Mouse (Mus musculus) heart, postnatal 0 days (tissue): ENCODE measurements around the gene Smpx. TPM values are rescaled to one million over a fixed set of nuclear protein-coding genes. Genes with fewer than 3 reads are reported as not detected.

Experiments used
- ATAC-seq: fragments of 200-750 bp; cut with Nextera tagmentation; 2 replicates; pipeline ENCODE4 v1.8.0; 2017; ENCODE audit warnings: low read depth, moderate number of reproducible peaks, moderate library complexity; ENCODE audit not compliant: insufficient read depth
- DNase-seq: peaks from one replicate; pipeline ENCODE4 v3.0.0-alpha.2; 2016; ENCODE audit warnings: low spot score
- H3K27ac ChIP-seq: fragments of 300-500 bp; sonication (generic); 2 replicates; pipeline ENCODE4 v1.5.1; 2014; ENCODE audit warnings: low read depth, mild to moderate bottlenecking
- H3K27me3 ChIP-seq: fragments of 300-500 bp; sonication (generic); 2 replicates; pipeline ENCODE4 v1.6.1; 2014; ENCODE audit warnings: low read length, mixed read lengths; ENCODE audit not compliant: control insufficient read depth, insufficient read depth
- H3K36me3 ChIP-seq: fragments of 300-500 bp; sonication (generic); replicated peaks from 2 replicates; pipeline ENCODE4 v1.6.1; 2014; ENCODE audit warnings: low read length, mixed read lengths; ENCODE audit not compliant: control insufficient read depth, insufficient read depth
- H3K4me1 ChIP-seq: fragments of 300-500 bp; sonication (generic); 2 replicates; pipeline ENCODE4 v1.6.1; 2014; ENCODE audit warnings: antibody characterized with exemption; ENCODE audit not compliant: control insufficient read depth, insufficient read depth
- H3K4me2 ChIP-seq: fragments of 300-500 bp; sonication (generic); 2 replicates; pipeline ENCODE4 v1.6.1; 2014; ENCODE audit warnings: low read depth, mild to moderate bottlenecking, low read length, moderate library complexity
- H3K4me3 ChIP-seq: fragments of 300-500 bp; sonication (generic); 2 replicates; pipeline ENCODE4 v1.5.1; 2014; ENCODE audit warnings: low read depth, low read length
- H3K9ac ChIP-seq: fragments of 300-500 bp; sonication (generic); replicated peaks from 2 replicates; pipeline ENCODE4 v1.6.1; 2014; ENCODE audit warnings: low read depth, low read length, mixed read lengths
- H3K9me3 ChIP-seq: fragments of 300-500 bp; sonication (generic); replicated peaks from 2 replicates; pipeline ENCODE4 v1.6.1; 2016; ENCODE audit warnings: low read length; ENCODE audit not compliant: control insufficient read depth
- CTCF ChIP-seq: IDR thresholded peaks from 2 replicates; pipeline ENCODE4 v1.5.1; 2016; ENCODE audit warnings: antibody characterized with exemption, control low read depth, low read depth
- EP300 ChIP-seq: IDR thresholded peaks from 2 replicates; pipeline ENCODE4 v1.6.1; 2016; ENCODE audit warnings: antibody characterized with exemption, low read depth
- WGBS: fragments of 180-500 bp; shearing (Covaris S2); extraction: QIAGEN DNeasy Blood & Tissue Kit; methylation state at CpG from one replicate; pipeline ENCODE4 v1.1.7; 2014; 5-methylcytosine and 5-hydroxymethylcytosine counted together
- polyA plus RNA-seq: library from polyadenylated mRNA; unstranded; fragments of >200 nt; fragmentation: Nextera tagmentation; extraction: Ambion mirVana; gene quantifications from 2 replicates; pipeline ENCODE4 v1.2.1, GENCODE M21; 2015
- total RNA-seq: library from RNA; depleted of rRNA; stranded (reverse); fragments of >200 nt; gene quantifications from 2 replicates; pipeline ENCODE4 v1.2.3, GENCODE M21; 2014; ENCODE audit warnings: low replicate concordance; rRNA removed

The Smpx gene
- total and polyA plus RNA-seq, 2 experiments from 2014 or later: 579 to 1,168 TPM

DNA sequence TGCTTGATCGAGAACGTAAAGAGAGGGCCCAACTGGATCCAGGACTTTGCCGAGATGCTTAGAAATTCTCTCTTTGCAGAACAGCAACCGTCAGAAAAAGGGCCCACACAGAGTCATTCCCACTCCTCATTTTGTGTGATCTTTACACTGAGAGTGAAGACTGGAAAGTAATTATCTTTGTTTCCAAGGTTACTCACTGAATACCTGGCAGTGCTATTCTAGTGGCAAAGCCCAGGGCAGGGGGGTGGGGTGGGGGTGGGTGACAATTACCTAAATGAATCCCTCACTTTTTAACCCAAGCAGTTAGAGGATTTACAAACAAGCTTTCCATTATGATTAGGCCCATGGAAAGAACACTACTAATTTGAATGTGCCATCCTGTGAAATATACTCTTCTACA is 55.8 kb downstream of the Smpx start:
- TF ChIP-seq EP300 (no peak), CTCF (no peak)
- no peak overlapping the region for H3K4me2 ChIP-seq
- no peaks in the 10 kb centered on the region for H3K27me3 ChIP-seq
- no peak for DNase-seq
- H3K9ac ChIP-seq: no peak overlapping the region
- H3K4me3 ChIP-seq: no peak overlapping the region
- H3K27ac ChIP-seq: no peak overlapping the region
- no peaks in the 10 kb centered on the region for H3K4me1 ChIP-seq
- no peak for ATAC-seq
- H3K36me3 ChIP-seq: 0 out of 2 replicates have a peak, but pooled peaks cover 5% of the 10 kb centered on the region
- no peaks in the 10 kb centered on the region for H3K9me3 ChIP-seq
- WGBS: 59% methylated on average over 4 of the region's 4 CpGs

DNA sequence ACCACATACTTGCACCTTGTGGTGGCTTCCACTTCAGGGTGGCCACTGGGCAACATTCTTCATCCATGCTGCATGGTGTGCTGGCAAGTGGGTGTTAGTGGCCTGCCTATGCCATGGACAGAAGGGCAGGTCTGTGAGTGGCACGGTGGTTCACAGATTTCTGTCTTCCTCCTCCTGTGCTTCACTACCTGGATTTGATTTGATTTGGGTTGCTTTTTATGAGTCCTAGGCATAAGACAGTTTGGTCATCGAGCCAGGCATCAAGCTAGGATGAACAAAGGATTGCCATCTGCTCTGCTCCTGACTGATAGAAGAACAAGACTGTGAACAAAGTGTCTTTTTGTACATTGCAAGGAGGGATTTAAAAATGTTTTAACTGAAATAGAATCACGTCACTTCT is 63.8 kb downstream of the Smpx start:
- Histone ChIP-seq H3K9me3 (no peaks in the 10 kb centered on the region), H3K9ac (no peak overlapping the region), H3K27ac (no peak overlapping the region), H3K4me3 (no peak overlapping the region), H3K27me3 (no peaks in the 10 kb centered on the region), H3K4me1 (no peaks in the 10 kb centered on the region), H3K4me2 (no peak overlapping the region), H3K36me3 (no peaks in the 10 kb centered on the region)
- TF ChIP-seq EP300: no peak
- no peak for TF ChIP-seq CTCF
- 77% methylated on average over 3 of the region's 3 CpGs for WGBS
- ATAC-seq (no peak), DNase-seq (no peak)

DNA sequence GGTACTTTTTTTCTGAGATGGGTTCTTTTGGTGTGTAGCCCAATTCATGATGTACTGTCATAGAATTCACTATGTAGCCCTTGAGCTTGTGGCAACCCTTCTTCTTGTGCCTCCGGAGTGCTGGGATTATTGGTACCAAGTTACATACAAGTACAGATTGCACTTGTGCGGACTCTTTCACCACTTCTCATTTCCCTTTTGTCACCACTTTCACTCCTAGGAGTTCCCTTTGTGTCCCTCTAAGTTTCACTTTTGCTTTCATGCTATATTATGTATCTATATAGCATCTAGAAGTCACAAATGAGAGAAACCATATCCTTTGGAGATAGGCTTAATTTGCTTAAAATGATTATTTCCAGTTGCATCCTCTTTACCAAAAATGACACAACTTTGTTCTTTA is 103.0 kb downstream of the Smpx start:
- Histone ChIP-seq H3K27ac (no peak overlapping the region), H3K27me3 (no peaks in the 10 kb centered on the region), H3K9me3 (no peaks in the 10 kb centered on the region), H3K4me2 (no peak overlapping the region), H3K9ac (no peak overlapping the region), H3K36me3 (no peaks in the 10 kb centered on the region), H3K4me1 (no peaks in the 10 kb centered on the region), H3K4me3 (no peak overlapping the region)
- 79% methylated on average over 2 of the region's 2 CpGs for whole genome bisulfite sequencing
- no peak for DNase-seq
- no peak for TF ChIP-seq CTCF
- TF ChIP-seq EP300: no peak
- ATAC-seq: no peak

Other genes with a start within 250 kb of the Smpx start
- gene Sms, start 206.6 kb upstream of the Smpx start, total RNA-seq: 43.4 and 55.3 TPM in 2 replicates
- 49.2 and 49.3 TPM in 2 replicates for gene Sms, start 206.6 kb upstream of the Smpx start, polyA plus RNA-seq
- 1.4 and 2.6 TPM in 2 replicates for gene Yy2, start 129.9 kb upstream of the Smpx start, total RNA-seq
- 1.6 and 1.7 TPM in 2 replicates for gene Yy2, start 129.9 kb upstream of the Smpx start, polyA plus RNA-seq
- gene Mbtps2, start 100.2 kb upstream of the Smpx start, total RNA-seq: 2.5 and 3.9 TPM in 2 replicates
- 7.4 and 8.5 TPM in 2 replicates for gene Mbtps2, start 100.2 kb upstream of the Smpx start, polyA plus RNA-seq
- gene Klhl34, start 119.5 kb downstream of the Smpx start, total RNA-seq: 1.1 TPM in 1 of 2 replicates, not detected in the other
- 0.22 and 0.26 TPM in 2 replicates for gene Klhl34, start 119.5 kb downstream of the Smpx start, polyA plus RNA-seq